Mouse (Mus musculus): ENCODE results near the gene Rpl24. TPM values are rescaled to one million over a fixed set of nuclear protein-coding genes. Genes with fewer than 3 reads are reported as not detected.

Rpl24 gene
- total RNA-seq (2014; rRNA removed; ENCODE audit: low replicate concordance) = 467 and 488 TPM in 2 replicates
- 617 and 635 TPM in 2 replicates for polyA plus RNA-seq (2015; fragmentation: Nextera tagmentation; extraction: Ambion mirVana)

GRCm38 (mm10) chr16:55966212-55966871 is at the start of gene Rpl24:
Gene Rpl24 (plus strand): TSS chr16:55966275.
- no peaks in the 10 kb centered on the region for H3K9me3 ChIP-seq (replicated peaks; ENCODE audit: control insufficient read depth, low read length)
- H3K36me3 ChIP-seq (replicated peaks; ENCODE audit: control insufficient read depth, insufficient read depth, low read length) = peaks cover 30% of the 10 kb centered on the region
- peak; percentile 95 for DNase-seq (ENCODE audit: low spot score)
- TF ChIP-seq EP300 (IDR thresholded peaks at IDR 0.05; ENCODE audit: low read depth) = peak; percentile 59; the same call in 1 of the 2 replicates
- no peak for TF ChIP-seq CTCF (IDR thresholded peaks at IDR 0.05; ENCODE audit: low read depth)
- peak within 1 kb of the TSS; percentile 96 for H3K27ac ChIP-seq (ENCODE audit: low read depth)
- H3K4me2 ChIP-seq (ENCODE audit: low read depth, low read length) = peak within 1 kb of the TSS; percentile 77
- H3K9ac ChIP-seq (replicated peaks; ENCODE audit: low read depth, low read length) = peak within 1 kb of the TSS; percentile 97
- ATAC-seq (ENCODE audit: insufficient read depth, low read depth) = peak; percentile 95
- under 1% methylated on average over 42 of the region's 42 CpGs for WGBS
- peak within 1 kb of the TSS; percentile 94 for H3K4me3 ChIP-seq (ENCODE audit: low read depth, low read length)
- H3K4me1 ChIP-seq (ENCODE audit: control insufficient read depth, insufficient read depth) = peaks cover 3% of the 10 kb centered on the region; the same call in 1 of the 2 replicates
- no peaks in the 10 kb centered on the region for H3K27me3 ChIP-seq (ENCODE audit: control insufficient read depth, insufficient read depth, low read length)

DNA sequence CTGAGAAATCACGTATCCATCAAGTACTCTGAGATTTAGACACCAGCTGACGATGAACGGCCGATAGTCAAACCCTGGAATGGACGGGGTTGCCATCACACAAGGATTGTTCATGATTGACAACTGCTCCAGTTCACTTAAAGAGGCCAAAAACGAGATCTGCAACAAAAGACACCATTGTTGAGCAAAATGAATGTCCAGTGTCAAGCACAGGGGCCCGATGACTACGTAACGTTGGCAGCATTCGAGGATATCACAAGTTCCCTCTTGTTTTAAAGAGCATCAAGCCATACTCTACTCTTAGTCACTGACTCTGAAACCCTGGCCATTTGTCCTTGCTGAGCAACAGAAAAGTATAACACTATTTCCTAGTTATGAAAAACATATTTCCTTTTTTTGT is 44.0 kb upstream of the Rpl24 start:
- H3K27me3 ChIP-seq (ENCODE audit: control insufficient read depth, insufficient read depth, low read length) = no peaks in the 10 kb centered on the region
- no peak overlapping the region for H3K4me3 ChIP-seq (ENCODE audit: low read depth, low read length)
- H3K9ac ChIP-seq (replicated peaks; ENCODE audit: low read depth, low read length) = no peak overlapping the region
- H3K27ac ChIP-seq (ENCODE audit: low read depth) = no peak overlapping the region
- WGBS = 88% methylated on average over 10 of the region's 10 CpGs
- ATAC-seq (ENCODE audit: insufficient read depth, low read depth) (no peak), DNase-seq (ENCODE audit: low spot score) (no peak)
- peaks cover 42% of the 10 kb centered on the region; the same call in 1 of the 2 replicates for H3K36me3 ChIP-seq (replicated peaks; ENCODE audit: control insufficient read depth, insufficient read depth, low read length)
- TF ChIP-seq EP300 (IDR thresholded peaks at IDR 0.05; ENCODE audit: low read depth) = no peak
- no peaks in the 10 kb centered on the region for H3K4me1 ChIP-seq (ENCODE audit: control insufficient read depth, insufficient read depth)
- no peak overlapping the region for H3K4me2 ChIP-seq (ENCODE audit: low read depth, low read length)
- H3K9me3 ChIP-seq (replicated peaks; ENCODE audit: control insufficient read depth, low read length) = no peaks in the 10 kb centered on the region

- Histone ChIP-seq H3K4me1 (ENCODE audit: control insufficient read depth, insufficient read depth) (no peaks in the 10 kb centered on the region), H3K9ac (replicated peaks; ENCODE audit: low read depth, low read length) (no peak overlapping the region), H3K4me2 (ENCODE audit: low read depth, low read length) (no peak overlapping the region), H3K27me3 (ENCODE audit: control insufficient read depth, insufficient read depth, low read length) (no peaks in the 10 kb centered on the region), H3K36me3 (replicated peaks; ENCODE audit: control insufficient read depth, insufficient read depth, low read length) (peaks cover 34% of the 10 kb centered on the region; the same call in 1 of the 2 replicates), H3K9me3 (replicated peaks; ENCODE audit: control insufficient read depth, low read length) (no peaks in the 10 kb centered on the region), H3K27ac (ENCODE audit: low read depth) (no peak overlapping the region), H3K4me3 (ENCODE audit: low read depth, low read length) (no peak overlapping the region)
- no peak for TF ChIP-seq EP300 (IDR thresholded peaks at IDR 0.05; ENCODE audit: low read depth)
- WGBS = 89% methylated on average over 4 of the region's 4 CpGs
- ATAC-seq (ENCODE audit: insufficient read depth, low read depth) (no peak), DNase-seq (ENCODE audit: low spot score) (no peak)
Measured at GRCm38 (mm10) chr16:55924010-55924409, 42.1 kb upstream of the Rpl24 start.

DNA sequence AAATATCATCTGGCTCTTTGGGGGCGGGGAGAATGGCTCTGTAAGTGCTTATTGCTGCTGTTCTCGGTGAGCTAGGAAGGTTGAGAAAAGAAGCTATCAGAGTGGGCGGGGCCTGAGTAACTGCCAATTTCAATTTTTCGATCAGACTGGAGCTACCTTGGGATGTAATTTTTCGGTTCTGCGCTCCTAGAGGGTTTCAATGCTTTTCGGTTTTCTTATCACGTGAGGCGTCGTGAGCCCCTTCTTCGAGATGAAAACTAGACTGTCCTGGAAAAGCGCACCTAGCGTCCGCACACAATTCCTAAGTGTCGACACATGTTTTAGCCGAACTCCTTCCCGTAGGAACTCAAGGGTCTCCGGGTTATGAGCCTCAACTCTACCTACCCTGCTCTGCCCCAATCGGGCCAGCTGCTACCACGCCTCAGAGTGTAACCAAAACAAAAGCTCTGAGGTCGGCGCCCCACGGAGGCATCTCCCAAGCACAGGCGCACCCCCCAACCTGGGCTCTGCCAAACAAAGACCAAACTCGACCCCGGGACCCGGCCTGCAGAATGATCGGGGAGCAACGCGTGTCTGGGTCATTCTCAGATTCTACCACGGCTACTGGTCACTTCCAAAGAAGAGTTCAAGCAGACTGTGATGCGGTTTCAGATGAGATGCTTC is 32.3 kb upstream of the Rpl24 start:
- Histone ChIP-seq H3K4me2 (ENCODE audit: low read depth, low read length) (peak overlapping the region; percentile 95), H3K27ac (ENCODE audit: low read depth) (peak overlapping the region; percentile 72), H3K9ac (replicated peaks; ENCODE audit: low read depth, low read length) (peak overlapping the region; percentile 62), H3K9me3 (replicated peaks; ENCODE audit: control insufficient read depth, low read length) (no peaks in the 10 kb centered on the region), H3K4me1 (ENCODE audit: control insufficient read depth, insufficient read depth) (no peaks in the 10 kb centered on the region), H3K4me3 (ENCODE audit: low read depth, low read length) (peak overlapping the region; percentile 95), H3K27me3 (ENCODE audit: control insufficient read depth, insufficient read depth, low read length) (no peaks in the 10 kb centered on the region), H3K36me3 (replicated peaks; ENCODE audit: control insufficient read depth, insufficient read depth, low read length) (no peaks in the 10 kb centered on the region; the same call in 1 of the 2 replicates)
- peak; percentile 25 for ATAC-seq (ENCODE audit: insufficient read depth, low read depth)
- TF ChIP-seq CTCF (IDR thresholded peaks at IDR 0.05; ENCODE audit: low read depth) (no peak), EP300 (IDR thresholded peaks at IDR 0.05; ENCODE audit: low read depth) (no peak)
- DNase-seq (ENCODE audit: low spot score) = no peak
- WGBS = under 1% methylated on average over 32 of the region's 32 CpGs

DNA sequence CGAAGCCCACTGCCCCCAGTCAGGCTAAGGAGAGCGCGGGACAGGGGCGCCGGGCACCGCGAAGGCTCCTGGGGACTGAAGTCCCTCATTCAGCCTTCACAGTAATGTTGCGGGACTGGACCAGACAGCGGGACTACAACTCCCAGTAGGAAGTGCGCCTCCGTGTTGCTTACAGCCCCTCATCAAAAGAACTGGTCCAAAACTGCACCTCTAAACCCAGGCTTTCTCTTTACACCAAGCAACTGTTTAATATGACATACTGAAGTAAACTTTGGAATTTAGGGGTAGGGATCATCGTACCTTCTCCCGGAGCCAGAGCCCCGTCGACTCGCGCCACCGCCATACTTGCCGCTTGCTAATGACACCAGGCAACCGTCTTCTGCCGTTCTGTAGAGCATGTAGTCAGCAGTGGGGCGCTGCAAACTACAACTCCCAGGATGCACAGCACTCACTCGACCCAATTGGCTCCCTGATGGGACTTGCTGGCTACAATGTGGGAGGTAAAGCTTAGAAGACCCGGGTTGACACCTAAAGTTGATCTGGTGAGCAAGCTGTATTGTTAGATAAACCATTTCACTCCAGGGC is 31.5 kb upstream of the Rpl24 start, which contains the start of gene Cep97:
Cep97 (minus strand) TSS at position 403 of the 585 bp plus-strand sequence.
- peak within 1 kb of the TSS; percentile 95 for H3K4me3 ChIP-seq (ENCODE audit: low read depth, low read length)
- peak; percentile 95 for DNase-seq (ENCODE audit: low spot score)
- ATAC-seq (ENCODE audit: insufficient read depth, low read depth) = peak; percentile 99
- H3K4me2 ChIP-seq (ENCODE audit: low read depth, low read length) = peak within 1 kb of the TSS; percentile 95
- H3K27me3 ChIP-seq (ENCODE audit: control insufficient read depth, insufficient read depth, low read length) = no peaks in the 10 kb centered on the region
- TF ChIP-seq EP300 (IDR thresholded peaks at IDR 0.05; ENCODE audit: low read depth) (no peak), CTCF (IDR thresholded peaks at IDR 0.05; ENCODE audit: low read depth) (no peak)
- H3K36me3 ChIP-seq (replicated peaks; ENCODE audit: control insufficient read depth, insufficient read depth, low read length) = no peaks in the 10 kb centered on the region; the same call in 1 of the 2 replicates
- no peaks in the 10 kb centered on the region for H3K4me1 ChIP-seq (ENCODE audit: control insufficient read depth, insufficient read depth)
- H3K9ac ChIP-seq (replicated peaks; ENCODE audit: low read depth, low read length) = peak within 1 kb of the TSS; percentile 62
- WGBS = 0% methylated on average over 24 of the region's 24 CpGs
- no peaks in the 10 kb centered on the region for H3K9me3 ChIP-seq (replicated peaks; ENCODE audit: control insufficient read depth, low read length)
- peak within 1 kb of the TSS; percentile 72 for H3K27ac ChIP-seq (ENCODE audit: low read depth)
